In genomic region chr11:11730062-11730461, GRCm38 (mm10) we compare ENCODE assay signal across 16 mouse cellular contexts. TPM values are rescaled to one million over a fixed set of nuclear protein-coding genes. Genes with fewer than 3 reads are reported as not detected.
DNase-seq lines count a peak whose midpoint lies in the region; ATAC-seq and TF ChIP-seq lines count a peak whose summit lies in the region.
"Had no signal": no experiment of that assay in that cellular context is flagged by ENCODE, and none has a peak within 500 bp of the region (broad histone marks: within the 10 kb centered on the region; RNA-seq: fewer than 3 reads in every experiment).

No protein-coding gene starts in this region.

- 32% methylated on average over 1 of the region's 1 CpGs for WGBS in liver, postnatal 0 days (ENCODE audit: insufficient replicate concordance)
- WGBS in midbrain, embryonic 11.5 days, result 83% methylated on average over 1 of the region's 1 CpGs

- H3K4me1 ChIP-seq in liver, postnatal 0 days (ENCODE audit: insufficient read depth), result peaks cover 80% of the 10 kb centered on the region
- no peaks in the 10 kb centered on the region for H3K4me1 ChIP-seq in midbrain, embryonic 11.5 days (ENCODE audit: control insufficient read depth, insufficient read depth, low read length)
- H3K4me1 ChIP-seq: embryonic facial prominence, embryonic 10.5 days; midbrain, embryonic 10.5 days had no signal

- peak overlapping the region; percentile 58 for H3K27ac ChIP-seq in liver, postnatal 0 days (ENCODE audit: low read depth)
- H3K27ac ChIP-seq in midbrain, embryonic 11.5 days (ENCODE audit: low read depth, low read length), result no peak overlapping the region
- H3K27ac ChIP-seq: embryonic facial prominence, embryonic 10.5 days; heart, adult 2 months; kidney, postnatal 0 days; midbrain, embryonic 10.5 days had no signal

- ATAC-seq in granulocyte monocyte progenitor cell, adult 5-6 weeks (replicated peaks; ENCODE audit: poor library complexity, severe bottlenecking), result peak; percentile 85
- ATAC-seq in liver, postnatal 0 days, result no peak
- ATAC-seq in midbrain, embryonic 11.5 days (ENCODE audit: low FRiP score), result no peak
- ATAC-seq: forebrain, embryonic 16.5 days; hindbrain, embryonic 16.5 days; intestine, postnatal 0 days had no signal

- H3K27me3 ChIP-seq in liver, postnatal 0 days (ENCODE audit: insufficient read depth, low read length), result no peaks in the 10 kb centered on the region
- no peaks in the 10 kb centered on the region for H3K27me3 ChIP-seq in midbrain, embryonic 11.5 days (ENCODE audit: control insufficient read depth, insufficient read depth, low read length)

- no peak for TF ChIP-seq EP300 in liver, postnatal 0 days (IDR thresholded peaks at IDR 0.05; ENCODE audit: low read depth)

- H3K4me3 ChIP-seq in liver, postnatal 0 days (ENCODE audit: low read depth, low read length), result no peak overlapping the region
- H3K4me3 ChIP-seq in midbrain, embryonic 11.5 days (ENCODE audit: low read depth, low read length), result no peak overlapping the region
- H3K4me3 ChIP-seq: embryonic facial prominence, embryonic 10.5 days; heart, adult 2 months; midbrain, embryonic 10.5 days; myocyte had no signal

- H3K36me3 ChIP-seq in liver, postnatal 0 days (replicated peaks; ENCODE audit: insufficient read depth, low read length), result peaks cover 17% of the 10 kb centered on the region; the same call in 1 of the 2 replicates
- H3K36me3 ChIP-seq in midbrain, embryonic 11.5 days (ENCODE audit: control insufficient read depth, insufficient read depth, low read length), result no peaks in the 10 kb centered on the region
- H3K36me3 ChIP-seq: embryonic facial prominence, embryonic 10.5 days; midbrain, embryonic 10.5 days had no signal

- no peaks in the 10 kb centered on the region for H3K9me3 ChIP-seq in liver, postnatal 0 days (ENCODE audit: low read length)
- H3K9me3 ChIP-seq in midbrain, embryonic 11.5 days (ENCODE audit: control insufficient read depth, low read length), result no peaks in the 10 kb centered on the region
- H3K9me3 ChIP-seq: embryonic facial prominence, embryonic 10.5 days; midbrain, embryonic 10.5 days had no signal

- TF ChIP-seq CTCF in liver, postnatal 0 days (IDR thresholded peaks at IDR 0.05; ENCODE audit: low read depth), result no peak

- H3K9ac ChIP-seq in liver, postnatal 0 days (replicated peaks), result no peak overlapping the region
- H3K9ac ChIP-seq in midbrain, embryonic 11.5 days (ENCODE audit: low read length), result no peak overlapping the region

- H3K4me2 ChIP-seq in liver, postnatal 0 days (ENCODE audit: low read depth, low read length), result no peak overlapping the region
- H3K4me2 ChIP-seq in midbrain, embryonic 11.5 days, result no peak overlapping the region

- peak; percentile 41 for DNase-seq in lung, postnatal 36 days
- no peak for DNase-seq in lung, postnatal 25 days (ENCODE audit: low spot score)
- DNase-seq in liver, postnatal 0 days, result no peak
- no peak for DNase-seq in midbrain, embryonic 11.5 days (ENCODE audit: low spot score, missing footprints)
- no peak for DNase-seq in kidney, postnatal 36 days
- no peak for DNase-seq in gastrocnemius, postnatal 25 days
- DNase-seq: cerebellum, postnatal 14 days; heart, adult 2 months had no signal

RNA-seq across cellular contexts. Expression of gene Ikzf1, which starts 45.3 kb away (rescaled TPM):
- total RNA-seq in granulocyte monocyte progenitor cell, adult 5-6 weeks (2014; fragmentation: Nextera tagmentation), result 108 and 128 TPM in 2 replicates
- 51.0 and 56.0 TPM in 2 replicates for total RNA-seq in granulocyte monocyte progenitor cell, adult 5-6 weeks (2017)
- polyA plus RNA-seq in liver, postnatal 0 days (2015; fragmentation: Nextera tagmentation; extraction: Ambion mirVana), result 11.6 and 12.5 TPM in 2 replicates
- 2.3 and 2.7 TPM in 2 replicates for polyA plus RNA-seq in midbrain, embryonic 11.5 days (2014; fragmentation: Nextera tagmentation; extraction: Ambion mirVana)
- total RNA-seq in gastrocnemius, postnatal 25 days (2021), result under 1 TPM; 0.31 to 0.62 TPM

Comparison
In these comparisons a context has a peak if more than half of its experiments do, and no peak if none do; other contexts are left out.
1. RNA of gene Ikzf1, which starts 45.3 kb away (total RNA-seq): 51.0 to 128 TPM in granulocyte monocyte progenitor cell, adult 5-6 weeks; 0.31 to 0.62 TPM in gastrocnemius, postnatal 25 days; every median in the first group is over 10 times any median in the second.